Mouse (Mus musculus) heart, adult 9 months (tissue): Measurements from ENCODE around the gene Lrrc74a.

Experiments
- DNase-seq, 2 experiments: peaks; one replicate each; pipeline ENCODE4 v3.0.0; 2022; ENCODE audit warnings: low spot score in 2 of 2

Lrrc74a gene

GRCm38 (mm10) chr12:86804308-86804700 is 70.1 kb downstream of the Lrrc74a start:
- peak; percentile 62 to 74 for DNase-seq

DNA sequence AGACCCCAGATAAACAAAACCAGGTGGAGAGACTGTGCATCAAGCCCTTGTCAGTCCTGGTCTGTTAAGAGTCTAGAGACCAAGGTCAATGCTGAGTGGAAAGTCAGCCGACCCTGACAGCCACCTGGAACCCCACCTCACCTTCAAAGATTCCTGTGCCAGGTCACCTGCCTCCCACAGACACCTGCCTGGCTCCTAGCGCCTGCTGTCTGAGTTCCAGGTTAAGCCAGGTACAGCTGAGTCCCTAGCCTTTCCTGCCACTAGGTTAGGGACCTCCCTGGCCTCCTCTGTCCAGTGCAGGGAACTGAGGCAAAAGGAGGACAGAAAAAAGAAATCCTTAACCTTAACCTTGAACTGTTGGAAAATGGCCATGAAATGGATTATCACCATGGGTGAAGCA is 70.7 kb downstream of the Lrrc74a start:
- no peak for DNase-seq

GRCm38 (mm10) chr12:86805315-86805714 is 71.1 kb downstream of the Lrrc74a start:
- DNase-seq: no peak

DNA sequence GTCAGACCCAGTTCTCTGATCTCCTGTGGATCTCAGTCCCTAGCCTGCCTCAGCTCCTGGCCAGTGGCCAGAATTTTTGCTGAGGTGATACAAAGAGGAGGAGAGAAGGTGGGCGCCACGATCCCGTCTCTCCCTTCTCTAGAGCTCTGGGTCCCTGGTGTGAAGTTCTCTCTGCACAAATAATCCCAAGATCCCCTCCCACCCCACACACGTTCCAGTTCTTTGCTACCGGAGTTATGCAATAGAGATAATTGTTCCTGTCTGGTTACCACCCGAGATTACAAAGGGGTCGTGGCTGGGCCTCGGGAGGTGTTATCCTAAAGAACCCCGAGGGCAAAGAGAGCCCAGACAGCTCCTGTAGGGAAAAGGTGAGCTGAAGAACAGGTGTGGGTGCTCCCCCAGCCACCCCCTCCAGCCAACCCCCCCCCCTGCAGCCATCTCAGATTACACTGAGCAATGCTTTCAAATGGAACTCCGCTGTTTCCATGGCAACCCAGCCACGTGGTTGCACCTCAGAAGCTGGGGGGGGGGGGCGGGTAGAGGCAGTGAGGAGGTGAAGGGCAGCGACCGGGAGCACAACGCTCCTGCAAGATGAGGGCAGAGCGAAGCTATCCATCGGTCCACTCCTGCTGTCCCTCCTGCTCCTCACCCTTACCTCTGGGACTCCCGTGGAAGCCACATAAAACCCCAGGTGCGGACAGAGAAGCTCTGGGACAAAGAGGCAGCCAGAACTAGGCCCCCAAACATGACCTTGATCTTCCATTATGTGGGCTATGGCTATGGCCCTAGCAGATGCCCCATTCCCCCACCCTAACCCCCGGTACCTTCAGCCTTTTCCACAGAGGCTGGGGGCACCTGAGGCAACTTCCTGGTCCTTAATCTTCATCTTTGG is 72.1 kb downstream of the Lrrc74a start:
- DNase-seq: no peak

DNA sequence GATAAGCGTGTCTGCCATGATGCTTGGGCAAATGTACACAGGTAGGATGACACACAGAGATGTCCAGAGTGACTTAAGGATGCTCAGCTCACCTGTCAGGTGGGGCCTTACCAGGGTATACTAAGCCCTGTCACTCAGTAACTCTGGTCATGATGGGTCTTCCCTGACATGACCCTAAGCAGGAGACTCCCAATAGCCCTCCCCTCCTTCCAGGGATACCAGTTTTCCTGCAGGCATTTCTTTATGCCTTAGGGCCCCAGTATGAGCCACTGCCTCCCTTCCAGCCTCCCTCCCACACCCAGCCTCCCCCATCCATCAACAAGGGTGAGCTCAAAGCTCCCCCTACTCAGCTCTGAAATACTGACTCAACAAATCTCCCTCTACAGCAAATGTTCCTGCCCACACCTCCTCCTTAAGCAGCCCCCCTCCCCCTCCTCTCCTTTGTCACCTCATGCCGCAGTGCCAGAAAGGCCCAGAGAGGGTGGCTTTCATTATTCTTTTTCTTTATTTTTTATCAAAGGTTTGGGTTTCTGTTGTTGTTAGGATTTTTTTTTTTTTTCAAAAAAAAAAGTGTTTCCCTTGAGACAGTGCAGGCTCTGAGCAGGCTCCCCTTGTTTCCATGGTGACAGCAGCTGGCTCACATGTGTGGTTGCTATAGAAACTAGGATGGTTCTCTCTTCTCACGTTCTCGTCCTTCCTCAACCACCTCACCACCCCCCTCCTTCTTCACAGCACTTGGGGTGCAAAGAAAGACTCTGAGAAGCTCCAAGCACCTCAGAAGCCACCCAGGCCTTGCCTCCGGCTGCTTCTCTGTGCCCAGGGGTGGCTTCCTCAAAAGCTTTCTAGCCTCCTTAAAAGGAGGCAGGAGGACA is 73.0 kb downstream of the Lrrc74a start:
- DNase-seq: no peak

GRCm38 (mm10) chr12:86807795-86808128 is 73.6 kb downstream of the Lrrc74a start:
- no peak for DNase-seq

DNA sequence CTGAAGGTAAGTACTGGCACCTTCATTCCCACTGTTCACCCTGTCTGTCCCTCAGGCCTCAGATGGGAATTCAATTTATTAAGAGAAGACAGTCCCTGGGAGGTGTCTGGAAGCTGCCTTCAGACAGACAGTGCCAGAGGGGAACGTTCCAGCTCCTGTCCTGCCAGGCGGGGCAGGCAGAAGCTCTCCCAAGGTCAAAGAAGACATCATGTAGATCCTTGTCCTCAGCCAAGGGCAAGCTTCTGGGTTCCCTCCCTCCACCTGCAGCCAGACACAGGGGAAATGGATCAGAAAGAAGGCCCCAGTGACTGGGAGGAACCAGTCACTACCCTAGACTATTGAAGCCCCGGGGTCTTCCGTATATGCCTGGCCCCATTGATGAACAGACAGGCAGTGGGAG is 74.7 kb downstream of the Lrrc74a start:
- DNase-seq: no peak

DNA sequence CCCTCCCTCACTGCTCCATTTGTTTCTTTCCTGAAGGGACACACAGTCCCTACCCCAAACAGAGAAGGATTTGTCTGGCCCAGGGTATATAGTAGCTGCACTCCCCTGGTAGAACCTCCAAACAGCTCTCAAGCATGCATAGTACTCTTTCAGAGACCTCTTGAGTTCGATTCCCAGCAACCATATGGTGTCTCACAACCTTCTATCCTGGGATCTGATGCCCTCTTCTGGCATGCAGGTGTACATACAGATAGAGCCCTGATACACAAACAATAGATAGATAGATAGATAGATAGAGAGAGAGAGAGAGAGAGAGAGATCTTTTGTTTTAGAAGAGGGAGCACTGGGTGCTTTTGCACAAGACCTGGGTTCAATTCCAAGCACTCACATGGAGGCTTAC is 75.9 kb downstream of the Lrrc74a start:
- no peak for DNase-seq

DNA sequence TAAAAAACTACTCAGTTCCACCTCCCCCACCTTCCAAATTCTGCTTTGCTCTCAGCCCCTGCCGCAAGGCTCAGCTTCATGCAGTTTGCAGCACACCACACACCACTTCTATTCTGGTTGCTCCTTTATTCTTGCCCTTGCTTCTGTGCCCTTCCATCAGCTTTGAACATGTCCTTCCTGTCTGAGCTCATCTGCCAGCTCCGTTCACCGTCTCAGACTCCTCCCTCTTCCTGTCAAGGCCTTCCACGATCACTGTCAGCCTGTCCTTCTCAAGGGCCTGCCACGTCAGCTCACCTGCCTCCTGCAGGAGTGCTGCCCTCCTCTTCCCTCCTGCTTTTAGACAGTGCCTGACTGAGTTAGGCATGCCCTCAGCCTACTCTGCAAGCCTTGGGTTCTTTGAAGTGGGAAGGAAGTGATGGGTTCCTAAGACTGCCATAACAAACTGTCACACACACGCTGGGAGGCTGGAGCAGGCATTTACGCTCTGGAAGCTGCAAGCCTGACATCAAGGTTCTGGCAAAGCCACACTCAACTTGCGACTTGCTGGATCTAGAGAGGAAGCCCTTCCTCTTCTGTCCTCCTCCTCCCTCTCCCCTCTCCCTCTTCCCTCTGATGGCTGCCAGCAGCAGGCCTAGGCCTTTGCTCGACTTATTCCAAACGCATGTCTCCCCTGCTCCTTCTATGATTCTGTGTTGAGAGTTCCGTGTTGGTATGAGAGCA is 76.7 kb downstream of the Lrrc74a start:
- DNase-seq: no peak

DNA sequence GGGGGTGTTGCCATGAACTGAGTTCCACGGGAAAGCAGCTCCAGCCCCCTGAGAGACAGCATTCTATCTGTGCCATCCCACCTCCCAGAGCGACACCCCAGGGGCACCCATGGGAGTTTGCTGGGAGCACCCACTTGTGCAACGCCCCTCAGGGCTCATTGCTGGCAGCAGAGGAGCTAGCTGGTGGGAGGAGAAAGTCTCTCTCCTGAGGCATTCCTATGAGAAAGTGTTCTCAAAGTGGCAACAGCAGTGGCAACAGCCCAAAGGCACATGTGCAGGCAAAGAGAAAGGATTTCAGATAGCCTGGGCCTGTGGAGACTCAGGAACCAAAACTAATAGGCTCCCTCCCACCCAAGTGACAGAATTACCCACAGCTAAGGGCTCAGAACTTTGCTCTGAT is 78.6 kb downstream of the Lrrc74a start:
- DNase-seq: no peak
